Mouse (Mus musculus): Measurements from ENCODE around the gene Grk1. TPM values are rescaled to one million over a fixed set of nuclear protein-coding genes. Genes with fewer than 3 reads are reported as not detected.

Gene Grk1
- total and polyA plus RNA-seq, 2 experiments from 2014 or later = 0.42 TPM; not detected in 1

- WGBS = 57% methylated on average over 7 of the region's 7 CpGs
- Histone ChIP-seq H3K36me3 (replicated peaks; ENCODE audit: control insufficient read depth, insufficient read depth, low read length) (no peaks in the 10 kb centered on the region), H3K4me2 (ENCODE audit: low read depth, low read length) (no peak overlapping the region), H3K9me3 (replicated peaks; ENCODE audit: control insufficient read depth, low read length) (no peaks in the 10 kb centered on the region), H3K4me1 (ENCODE audit: control insufficient read depth, insufficient read depth) (no peaks in the 10 kb centered on the region), H3K4me3 (ENCODE audit: low read depth, low read length) (no peak overlapping the region), H3K27me3 (ENCODE audit: control insufficient read depth, insufficient read depth, low read length) (peaks cover 8% of the 10 kb centered on the region), H3K27ac (ENCODE audit: low read depth) (no peak overlapping the region), H3K9ac (replicated peaks; ENCODE audit: low read depth, low read length) (no peak overlapping the region)
- no peak for ATAC-seq (ENCODE audit: insufficient read depth, low read depth)
- TF ChIP-seq EP300 (IDR thresholded peaks at IDR 0.05; ENCODE audit: low read depth) = no peak
- no peak for TF ChIP-seq CTCF (IDR thresholded peaks at IDR 0.05; ENCODE audit: low read depth)
- no peak for DNase-seq (ENCODE audit: low spot score)
Observed at GRCm38 (mm10) chr8:13430412-13430811, 25.5 kb downstream of the Grk1 start.

- H3K4me3 ChIP-seq (ENCODE audit: low read depth, low read length) = no peak overlapping the region
- no peak for DNase-seq (ENCODE audit: low spot score)
- H3K36me3 ChIP-seq (replicated peaks; ENCODE audit: control insufficient read depth, insufficient read depth, low read length) = no peaks in the 10 kb centered on the region
- no peak for ATAC-seq (ENCODE audit: insufficient read depth, low read depth)
- no peaks in the 10 kb centered on the region for H3K9me3 ChIP-seq (replicated peaks; ENCODE audit: control insufficient read depth, low read length)
- H3K9ac ChIP-seq (replicated peaks; ENCODE audit: low read depth, low read length) = no peak overlapping the region
- no peak overlapping the region for H3K27ac ChIP-seq (ENCODE audit: low read depth)
- no peak overlapping the region for H3K4me2 ChIP-seq (ENCODE audit: low read depth, low read length)
- peaks cover 10% of the 10 kb centered on the region for H3K27me3 ChIP-seq (ENCODE audit: control insufficient read depth, insufficient read depth, low read length)
- no peaks in the 10 kb centered on the region for H3K4me1 ChIP-seq (ENCODE audit: control insufficient read depth, insufficient read depth)
- TF ChIP-seq CTCF (IDR thresholded peaks at IDR 0.05; ENCODE audit: low read depth) = no peak
- TF ChIP-seq EP300 (IDR thresholded peaks at IDR 0.05; ENCODE audit: low read depth) = no peak
Observed at GRCm38 (mm10) chr8:13430866-13431265, 26.0 kb downstream of the Grk1 start.

- Histone ChIP-seq H3K4me1 (ENCODE audit: control insufficient read depth, insufficient read depth) (no peaks in the 10 kb centered on the region), H3K27me3 (ENCODE audit: control insufficient read depth, insufficient read depth, low read length) (peaks cover 25% of the 10 kb centered on the region), H3K9ac (replicated peaks; ENCODE audit: low read depth, low read length) (no peak overlapping the region), H3K9me3 (replicated peaks; ENCODE audit: control insufficient read depth, low read length) (no peaks in the 10 kb centered on the region), H3K4me3 (ENCODE audit: low read depth, low read length) (no peak overlapping the region), H3K27ac (ENCODE audit: low read depth) (no peak overlapping the region), H3K4me2 (ENCODE audit: low read depth, low read length) (no peak overlapping the region), H3K36me3 (replicated peaks; ENCODE audit: control insufficient read depth, insufficient read depth, low read length) (no peaks in the 10 kb centered on the region)
- TF ChIP-seq CTCF (IDR thresholded peaks at IDR 0.05; ENCODE audit: low read depth) (no peak), EP300 (IDR thresholded peaks at IDR 0.05; ENCODE audit: low read depth) (no peak)
- DNase-seq (ENCODE audit: low spot score) (no peak), ATAC-seq (ENCODE audit: insufficient read depth, low read depth) (no peak)
- 57% methylated on average over 5 of the region's 5 CpGs for WGBS
Observed at GRCm38 (mm10) chr8:13433130-13433529, 28.2 kb downstream of the Grk1 start.

GRCm38 (mm10) chr8:13434889-13435288 lies 30.0 kb downstream of the Grk1 start, which contains the start of gene Tmem255b:
Gene Tmem255b, plus strand, starts transcription at chr8:13435189.
- Histone ChIP-seq H3K9ac (replicated peaks; ENCODE audit: low read depth, low read length) (no peak within 1 kb of the TSS), H3K36me3 (replicated peaks; ENCODE audit: control insufficient read depth, insufficient read depth, low read length) (no peaks in the 10 kb centered on the region), H3K9me3 (replicated peaks; ENCODE audit: control insufficient read depth, low read length) (no peaks in the 10 kb centered on the region), H3K27ac (ENCODE audit: low read depth) (no peak within 1 kb of the TSS), H3K4me3 (ENCODE audit: low read depth, low read length) (peak within 1 kb of the TSS; percentile 29; the same call in 1 of the 2 replicates), H3K4me1 (ENCODE audit: control insufficient read depth, insufficient read depth) (no peaks in the 10 kb centered on the region), H3K4me2 (ENCODE audit: low read depth, low read length) (peak within 1 kb of the TSS; percentile 54), H3K27me3 (ENCODE audit: control insufficient read depth, insufficient read depth, low read length) (peaks cover 25% of the 10 kb centered on the region)
- no peak for TF ChIP-seq CTCF (IDR thresholded peaks at IDR 0.05; ENCODE audit: low read depth)
- no peak for TF ChIP-seq EP300 (IDR thresholded peaks at IDR 0.05; ENCODE audit: low read depth)
- ATAC-seq (ENCODE audit: insufficient read depth, low read depth) (no peak), DNase-seq (ENCODE audit: low spot score) (no peak)
- WGBS = 25% methylated on average over 10 of the region's 10 CpGs

GRCm38 (mm10) chr8:13436052-13436451 lies 31.2 kb downstream of the Grk1 start:
- Histone ChIP-seq H3K27me3 (ENCODE audit: control insufficient read depth, insufficient read depth, low read length) (peaks cover 25% of the 10 kb centered on the region), H3K36me3 (replicated peaks; ENCODE audit: control insufficient read depth, insufficient read depth, low read length) (no peaks in the 10 kb centered on the region), H3K9ac (replicated peaks; ENCODE audit: low read depth, low read length) (no peak overlapping the region), H3K9me3 (replicated peaks; ENCODE audit: control insufficient read depth, low read length) (no peaks in the 10 kb centered on the region), H3K4me3 (ENCODE audit: low read depth, low read length) (peak overlapping the region; percentile 29; the same call in 1 of the 2 replicates), H3K4me1 (ENCODE audit: control insufficient read depth, insufficient read depth) (no peaks in the 10 kb centered on the region), H3K27ac (ENCODE audit: low read depth) (no peak overlapping the region), H3K4me2 (ENCODE audit: low read depth, low read length) (peak overlapping the region; percentile 54)
- 11% methylated on average over 8 of the region's 8 CpGs for WGBS
- TF ChIP-seq CTCF (IDR thresholded peaks at IDR 0.05; ENCODE audit: low read depth) (no peak), EP300 (IDR thresholded peaks at IDR 0.05; ENCODE audit: low read depth) (no peak)
- ATAC-seq (ENCODE audit: insufficient read depth, low read depth) (no peak), DNase-seq (ENCODE audit: low spot score) (no peak)

GRCm38 (mm10) chr8:13437531-13437930 lies 32.6 kb downstream of the Grk1 start:
- H3K27me3 ChIP-seq (ENCODE audit: control insufficient read depth, insufficient read depth, low read length) = peaks cover 25% of the 10 kb centered on the region

More at GRCm38 (mm10) chr8:13437531-13437930, 32.6 kb downstream of the Grk1 start:
- Histone ChIP-seq H3K4me1 (ENCODE audit: control insufficient read depth, insufficient read depth) (no peaks in the 10 kb centered on the region), H3K4me2 (ENCODE audit: low read depth, low read length) (no peak overlapping the region), H3K4me3 (ENCODE audit: low read depth, low read length) (no peak overlapping the region), H3K9me3 (replicated peaks; ENCODE audit: control insufficient read depth, low read length) (no peaks in the 10 kb centered on the region), H3K9ac (replicated peaks; ENCODE audit: low read depth, low read length) (no peak overlapping the region), H3K36me3 (replicated peaks; ENCODE audit: control insufficient read depth, insufficient read depth, low read length) (no peaks in the 10 kb centered on the region), H3K27ac (ENCODE audit: low read depth) (no peak overlapping the region)
- TF ChIP-seq CTCF (IDR thresholded peaks at IDR 0.05; ENCODE audit: low read depth) (no peak), EP300 (IDR thresholded peaks at IDR 0.05; ENCODE audit: low read depth) (no peak)
- WGBS = 54% methylated on average over 2 of the region's 2 CpGs
- ATAC-seq (ENCODE audit: insufficient read depth, low read depth) (no peak), DNase-seq (ENCODE audit: low spot score) (no peak)
